Mouse (Mus musculus): Measurements from ENCODE around the gene Zfp462.

DNA sequence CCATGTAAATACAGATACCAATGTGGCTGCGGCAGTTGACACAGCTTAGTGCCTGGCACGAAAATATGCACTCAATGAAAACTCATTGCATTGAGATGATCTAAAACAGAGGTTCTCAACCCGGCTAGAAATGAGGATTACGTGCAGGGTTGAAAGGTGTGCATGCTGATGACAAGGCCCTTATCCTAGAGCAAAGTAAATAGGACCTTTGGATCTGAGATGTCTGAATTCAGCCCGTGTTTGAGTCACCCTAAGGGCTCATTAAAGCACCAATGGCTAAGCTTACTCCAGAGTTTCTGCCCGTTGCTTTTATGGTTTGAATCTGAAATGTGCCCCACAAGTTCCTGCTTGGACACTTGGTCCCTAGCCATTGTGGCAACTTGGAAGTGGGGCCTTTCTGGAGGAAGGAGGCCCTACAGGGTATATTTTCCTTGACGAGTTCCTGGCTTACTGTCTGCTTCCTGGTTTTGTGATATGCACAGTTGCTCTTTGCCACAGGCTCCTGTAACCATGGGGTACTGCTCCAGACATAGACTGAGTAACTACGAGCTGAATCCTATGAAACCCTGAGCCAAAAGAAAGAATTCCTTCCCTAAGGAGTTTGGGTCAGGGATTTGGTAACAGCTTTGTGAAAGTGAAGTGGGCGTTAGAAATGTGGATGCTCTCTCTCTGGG, 182.5 kb downstream of the Zfp462 start:
- TF ChIP-seq CHD2 (IDR thresholded peaks at IDR 0.05; ENCODE audit: low read depth, low read length): no peak
- no peak for TF ChIP-seq ZC3H11A (IDR thresholded peaks at IDR 0.05; ENCODE audit: borderline replicate concordance, low read depth, low read length)
- TF ChIP-seq MAFK (IDR thresholded peaks at IDR 0.05; ENCODE audit: insufficient read depth, low read depth, low read length): no peak

Data from ES-E14 (cell line).